Mouse (Mus musculus) heart, adult 2 months (tissue): ENCODE measurements around the gene Gm20388.

ENCODE experiments used
- CTCF ChIP-seq: fragments of 200-600 bp; IDR thresholded peaks from 2 replicates; pipeline ENCODE4 v1.8.1; 2022; ENCODE audit warnings: antibody characterized with exemption, mild to moderate bottlenecking, moderate library complexity
- EP300 ChIP-seq: fragments of 200-500 bp; IDR thresholded peaks from 2 replicates; pipeline ENCODE4 v1.6.1; 2011; ENCODE audit warnings: low read depth, low read length, control low read depth; ENCODE audit not compliant: insufficient read depth

- no peak for TF ChIP-seq CTCF
- no peak for TF ChIP-seq EP300
Observed at GRCm38 (mm10) chr8:121001951-121002350, 1091.3 kb downstream of the Gm20388 start.
